Mouse (Mus musculus) left cerebral cortex, postnatal 25 days (tissue): ENCODE measurements around the gene Mamdc4. TPM values are rescaled to one million over a fixed set of nuclear protein-coding genes. Genes with fewer than 3 reads are reported as not detected.
A peak's percentile ranks its signal among the peaks of the same experiment; 100 is the strongest.

Source experiments
- DNase-seq, 2 experiments: peaks; one replicate each; pipeline ENCODE4 v3.0.0; 2022; ENCODE audit warnings: low spot score in 2 of 2, mixed read lengths in 1 of 2
- intact Hi-C: fragments of 180-260 bp; cut with DNase I; formaldehyde crosslinking; loops from one replicate; pipeline ENCODE4 v1.15.1; 2025
- total RNA-seq, 2 experiments: library from RNA; stranded (reverse); gene quantifications; 2 replicates each; pipeline ENCODE4 v1.2.3; 2021

Gene Mamdc4
- total RNA-seq, 2 experiments from 2014 or later, result 0.69 to 2.1 TPM

- DNase-seq, result no peak
- intact Hi-C loops, result no loop called here
Measured at GRCm38 (mm10) chr2:25534866-25535182, 39.8 kb downstream of the Mamdc4 start.

- peak in 1 of 2 experiments; percentile 25 for DNase-seq
- intact Hi-C loops, result no loop called here
Measured at GRCm38 (mm10) chr2:25534178-25534865, 40.3 kb downstream of the Mamdc4 start.

GRCm38 (mm10) chr2:25533707-25534106 lies 40.9 kb downstream of the Mamdc4 start:
- intact Hi-C loops, result no loop called here
- no peak for DNase-seq

GRCm38 (mm10) chr2:25526510-25527302 lies 47.9 kb downstream of the Mamdc4 start:
- DNase-seq, result no peak
- intact Hi-C loops, result no loop called here

Other genes with a start within 250 kb of the Mamdc4 start
- 10 to 100 TPM; 55.0 to 59.5 TPM for gene Man1b1, start 242.5 kb downstream of the Mamdc4 start, total RNA-seq
- 10 to 100 TPM; 28.2 to 33.2 TPM for gene Dpp7, start 218.5 kb downstream of the Mamdc4 start, total RNA-seq
- 10 to 100 TPM; 11.3 to 14.0 TPM for gene Uap1l1, start 209.2 kb downstream of the Mamdc4 start, total RNA-seq
- 1 to 10 TPM; 1.9 to 2.5 TPM for gene Sapcd2, start 202.5 kb downstream of the Mamdc4 start, total RNA-seq
- 10 to 100 TPM; 11.7 to 13.2 TPM for gene Entpd2, start 179.0 kb downstream of the Mamdc4 start, total RNA-seq
- 100 to 1,000 TPM; 331 to 339 TPM for gene Npdc1, start 175.5 kb downstream of the Mamdc4 start, total RNA-seq
- under 1 TPM; 0.32 to 0.37 TPM for gene Fut7, start 151.6 kb downstream of the Mamdc4 start, total RNA-seq
- 100 to 1,000 TPM; 154 to 165 TPM for gene Abca2, start 146.1 kb downstream of the Mamdc4 start, total RNA-seq
- under 1 TPM in 1 of 2 experiments, not detected in 1; 0.69 TPM for gene Clic3, start 118.0 kb downstream of the Mamdc4 start, total RNA-seq
- 10 to 100 TPM; 68.6 to 81.0 TPM for gene Paxx, start 113.8 kb downstream of the Mamdc4 start, total RNA-seq
- gene Ptgds, start 104.8 kb downstream of the Mamdc4 start, total RNA-seq, result 1,000 to 10,000 TPM; 1,926 to 2,241 TPM
- gene Lcn12, start 80.9 kb downstream of the Mamdc4 start, total RNA-seq, result not detected
- 100 to 1,000 TPM; 112 to 127 TPM for gene Fbxw5, start 74.1 kb downstream of the Mamdc4 start, total RNA-seq
- gene C8g, start 73.1 kb downstream of the Mamdc4 start, total RNA-seq, result 1 to 10 TPM; 1.1 to 1.7 TPM
- 10 to 100 TPM in 1 of 2 experiments, 1 to 10 TPM in 1; 9.6 to 10.4 TPM for gene Traf2, start 27.9 kb downstream of the Mamdc4 start, total RNA-seq
- 100 to 1,000 TPM; 202 to 214 TPM for gene Edf1, start 17.0 kb downstream of the Mamdc4 start, total RNA-seq
- 10 to 100 TPM; 73.8 to 74.3 TPM for gene Phpt1, start 379 bp upstream of the Mamdc4 start, total RNA-seq
- gene Ajm1, start 6.9 kb upstream of the Mamdc4 start, total RNA-seq, result 100 to 1,000 TPM; 109 to 120 TPM
- gene Rabl6, start 33.7 kb upstream of the Mamdc4 start, total RNA-seq, result 100 to 1,000 TPM; 136 to 152 TPM
- not detected for gene Ccdc183, start 42.8 kb upstream of the Mamdc4 start, total RNA-seq
- 10 to 100 TPM; 26.7 to 27.7 TPM for gene Tmem141, start 47.2 kb upstream of the Mamdc4 start, total RNA-seq
- under 1 TPM; 0.44 to 0.55 TPM for gene Fcna, start 53.2 kb upstream of the Mamdc4 start, total RNA-seq
- not detected for gene Lcn8, start 78.3 kb upstream of the Mamdc4 start, total RNA-seq
- gene Lcn5, start 83.1 kb upstream of the Mamdc4 start, total RNA-seq, result not detected
- gene Lcn6, start 101.9 kb upstream of the Mamdc4 start, total RNA-seq, result not detected
- not detected for gene Lcn10, start 107.9 kb upstream of the Mamdc4 start, total RNA-seq
- not detected for gene Obp2a, start 125.2 kb upstream of the Mamdc4 start, total RNA-seq
- gene Bmyc, start 131.9 kb upstream of the Mamdc4 start, total RNA-seq, result 10 to 100 TPM; 85.6 to 89.4 TPM
- not detected for gene Obp2b, start 162.2 kb upstream of the Mamdc4 start, total RNA-seq
- gene Lcn3, start 190.7 kb upstream of the Mamdc4 start, total RNA-seq, result not detected
- not detected for gene Lcn11, start 202.2 kb upstream of the Mamdc4 start, total RNA-seq
- not detected for gene Gm13539, start 207.4 kb upstream of the Mamdc4 start, total RNA-seq
- gene Glt6d1, start 241.0 kb upstream of the Mamdc4 start, total RNA-seq, result not detected
- not detected for gene Lcn9, start 248.3 kb upstream of the Mamdc4 start, total RNA-seq